ENCODE assay signal across 20 mouse cellular contexts in genomic region chr4:72562909-72563676, GRCm38 (mm10).
DNase-seq lines count a peak whose midpoint lies in the region; ATAC-seq lines count a peak whose summit lies in the region.
"Had no signal": no experiment of that assay in that cellular context is flagged by ENCODE, and none has a peak within 500 bp of the region (broad histone marks: within the 10 kb centered on the region; RNA-seq: fewer than 3 reads in every experiment).

No protein-coding gene starts in this region.

- H3K36me3 ChIP-seq in forebrain, embryonic 13.5 days (ENCODE audit: poor library complexity, severe bottlenecking), result no peaks in the 10 kb centered on the region
- no peaks in the 10 kb centered on the region for H3K36me3 ChIP-seq in forebrain, embryonic 10.5 days (replicated peaks)
- no peaks in the 10 kb centered on the region for H3K36me3 ChIP-seq in limb, embryonic 13.5 days
- no peaks in the 10 kb centered on the region for H3K36me3 ChIP-seq in limb, embryonic 10.5 days
- H3K36me3 ChIP-seq in forebrain, embryonic 15.5 days, result no peaks in the 10 kb centered on the region
- no peaks in the 10 kb centered on the region for H3K36me3 ChIP-seq in neural tube, embryonic 14.5 days (ENCODE audit: control insufficient read depth, insufficient read depth, low read length)
- H3K36me3 ChIP-seq: embryonic facial prominence, embryonic 12.5 days; hindbrain, embryonic 13.5 days had no signal

- no peak overlapping the region for H3K4me3 ChIP-seq in forebrain, embryonic 13.5 days
- no peak overlapping the region for H3K4me3 ChIP-seq in forebrain, embryonic 10.5 days
- no peak overlapping the region for H3K4me3 ChIP-seq in limb, embryonic 13.5 days
- H3K4me3 ChIP-seq in limb, embryonic 10.5 days, result no peak overlapping the region
- H3K4me3 ChIP-seq in forebrain, embryonic 15.5 days, result no peak overlapping the region
- no peak overlapping the region for H3K4me3 ChIP-seq in neural tube, embryonic 14.5 days (ENCODE audit: low read depth, low read length)
- H3K4me3 ChIP-seq: embryonic facial prominence, embryonic 12.5 days; hindbrain, embryonic 13.5 days had no signal

- H3K4me1 ChIP-seq in forebrain, embryonic 13.5 days, result 0 out of 2 replicates have a peak, but pooled peaks cover 5% of the 10 kb centered on the region
- peaks cover 7% of the 10 kb centered on the region; the same call in 1 of the 2 replicates for H3K4me1 ChIP-seq in forebrain, embryonic 10.5 days
- H3K4me1 ChIP-seq in limb, embryonic 13.5 days, result peaks cover 11% of the 10 kb centered on the region; the same call in 1 of the 2 replicates
- H3K4me1 ChIP-seq in limb, embryonic 10.5 days, result no peaks in the 10 kb centered on the region
- peaks cover 10% of the 10 kb centered on the region; the same call in 1 of the 2 replicates for H3K4me1 ChIP-seq in forebrain, embryonic 15.5 days
- no peaks in the 10 kb centered on the region for H3K4me1 ChIP-seq in neural tube, embryonic 14.5 days (ENCODE audit: control insufficient read depth, insufficient read depth, low read length)
- H3K4me1 ChIP-seq: embryonic facial prominence, embryonic 12.5 days; hindbrain, embryonic 13.5 days had no signal

- H3K4me2 ChIP-seq in forebrain, embryonic 13.5 days, result no peak overlapping the region
- no peak overlapping the region for H3K4me2 ChIP-seq in limb, embryonic 13.5 days (replicated peaks)
- H3K4me2 ChIP-seq in forebrain, embryonic 15.5 days (replicated peaks), result no peak overlapping the region
- H3K4me2 ChIP-seq in neural tube, embryonic 14.5 days (ENCODE audit: low read depth, low read length), result no peak overlapping the region
- H3K4me2 ChIP-seq: embryonic facial prominence, embryonic 12.5 days; hindbrain, embryonic 13.5 days; liver, embryonic 11.5 days had no signal

- no peaks in the 10 kb centered on the region for H3K9me3 ChIP-seq in forebrain, embryonic 13.5 days (replicated peaks)
- no peaks in the 10 kb centered on the region for H3K9me3 ChIP-seq in forebrain, embryonic 10.5 days
- no peaks in the 10 kb centered on the region for H3K9me3 ChIP-seq in limb, embryonic 13.5 days
- no peaks in the 10 kb centered on the region for H3K9me3 ChIP-seq in limb, embryonic 10.5 days (replicated peaks)
- no peaks in the 10 kb centered on the region for H3K9me3 ChIP-seq in forebrain, embryonic 15.5 days
- H3K9me3 ChIP-seq in neural tube, embryonic 14.5 days (ENCODE audit: control insufficient read depth, low read length), result no peaks in the 10 kb centered on the region
- H3K9me3 ChIP-seq: embryonic facial prominence, embryonic 12.5 days; hindbrain, embryonic 13.5 days had no signal

- 20% methylated on average over 4 of the region's 4 CpGs for WGBS in forebrain, embryonic 13.5 days
- 42% methylated on average over 4 of the region's 4 CpGs for WGBS in forebrain, embryonic 10.5 days
- 10% methylated on average over 4 of the region's 4 CpGs for WGBS in limb, embryonic 13.5 days
- 34% methylated on average over 4 of the region's 4 CpGs for WGBS in limb, embryonic 10.5 days
- 11% methylated on average over 4 of the region's 4 CpGs for WGBS in forebrain, embryonic 15.5 days
- 7% methylated on average over 4 of the region's 4 CpGs for WGBS in neural tube, embryonic 14.5 days

- ATAC-seq in forebrain, embryonic 13.5 days, result peak; percentile 82
- ATAC-seq in limb, embryonic 13.5 days (ENCODE audit: low FRiP score, low read depth), result 0 out of 2 replicates have a peak, but pooled peaks have one; percentile 28
- peak; percentile 85 for ATAC-seq in forebrain, embryonic 15.5 days (replicated peaks)
- peak; percentile 74; the same call in 1 of the 2 replicates for ATAC-seq in neural tube, embryonic 14.5 days (ENCODE audit: low read depth)
- ATAC-seq in inflammation-experienced regulatory T-cells, adult 6 months, result no peak
- ATAC-seq: intestine, embryonic 16.5 days had no signal

- no peak overlapping the region for H3K9ac ChIP-seq in forebrain, embryonic 13.5 days
- no peak overlapping the region for H3K9ac ChIP-seq in limb, embryonic 13.5 days
- no peak overlapping the region for H3K9ac ChIP-seq in forebrain, embryonic 15.5 days (replicated peaks)
- no peak overlapping the region for H3K9ac ChIP-seq in neural tube, embryonic 14.5 days (replicated peaks; ENCODE audit: low read depth, low read length)
- H3K9ac ChIP-seq: embryonic facial prominence, embryonic 12.5 days; hindbrain, embryonic 13.5 days had no signal

- H3K27me3 ChIP-seq in forebrain, embryonic 13.5 days, result no peaks in the 10 kb centered on the region
- no peaks in the 10 kb centered on the region for H3K27me3 ChIP-seq in forebrain, embryonic 10.5 days (ENCODE audit: poor library complexity, severe bottlenecking)
- H3K27me3 ChIP-seq in limb, embryonic 13.5 days, result no peaks in the 10 kb centered on the region
- H3K27me3 ChIP-seq in limb, embryonic 10.5 days (ENCODE audit: low read depth, poor library complexity, severe bottlenecking), result peaks cover 6% of the 10 kb centered on the region; the same call in 1 of the 2 replicates
- no peaks in the 10 kb centered on the region for H3K27me3 ChIP-seq in forebrain, embryonic 15.5 days
- no peaks in the 10 kb centered on the region for H3K27me3 ChIP-seq in neural tube, embryonic 14.5 days (ENCODE audit: control insufficient read depth, insufficient read depth, low read length)
- H3K27me3 ChIP-seq: CH12.LX; embryonic facial prominence, embryonic 12.5 days had no signal

- DNase-seq in forebrain, embryonic 10.5 days (ENCODE audit: extremely low spot score, low spot score), result no peak
- no peak for DNase-seq in limb, embryonic 10.5 days (ENCODE audit: low spot score)
- DNase-seq in embryo, embryonic 10.5 days (ENCODE audit: low spot score), result no peak
- DNase-seq: adrenal gland, adult 2 months; cerebellum, adult 2 months; gastrocnemius, postnatal 10 days; kidney, postnatal 25 days; layer of hippocampus, adult 9-11 months; lung, adult 2 months; thymus, postnatal 4 days had no signal

- no peak overlapping the region for H3K27ac ChIP-seq in forebrain, embryonic 13.5 days
- no peak overlapping the region for H3K27ac ChIP-seq in forebrain, embryonic 10.5 days
- no peak overlapping the region for H3K27ac ChIP-seq in limb, embryonic 13.5 days
- H3K27ac ChIP-seq in limb, embryonic 10.5 days, result no peak overlapping the region
- H3K27ac ChIP-seq in forebrain, embryonic 15.5 days (replicated peaks), result no peak overlapping the region
- no peak overlapping the region for H3K27ac ChIP-seq in neural tube, embryonic 14.5 days (ENCODE audit: low read depth, low read length)
- H3K27ac ChIP-seq: embryonic facial prominence, embryonic 12.5 days; hindbrain, embryonic 13.5 days had no signal
